ENCODE assay signal across 8 mouse cellular contexts in genomic region chr17:67697461-67697891, GRCm38 (mm10). TPM values are rescaled to one million over a fixed set of nuclear protein-coding genes. Genes with fewer than 3 reads are reported as not detected.
DNase-seq lines count a peak whose midpoint lies in the region; ATAC-seq and TF ChIP-seq lines count a peak whose summit lies in the region.

No protein-coding gene starts in this region.

- peak overlapping the region; percentile 64 for H3K9ac ChIP-seq in lung, embryonic 15.5 days
- H3K9ac ChIP-seq in intestine, embryonic 14.5 days (ENCODE audit: low read length): peak overlapping the region; percentile 59

- no peaks in the 10 kb centered on the region for H3K36me3 ChIP-seq in lung, embryonic 15.5 days
- H3K36me3 ChIP-seq in intestine, embryonic 14.5 days (ENCODE audit: control insufficient read depth, insufficient read depth, low read length): no peaks in the 10 kb centered on the region
- no peaks in the 10 kb centered on the region for H3K36me3 ChIP-seq in midbrain, embryonic 10.5 days

- peak; percentile 76 for ATAC-seq in lung, embryonic 15.5 days (ENCODE audit: borderline replicate concordance, extremely low read depth, low FRiP score, low TSS enrichment)
- ATAC-seq in intestine, embryonic 14.5 days (replicated peaks; ENCODE audit: low FRiP score, low TSS enrichment, low read depth): peak; percentile 58

- no peak overlapping the region for H3K27ac ChIP-seq in lung, embryonic 15.5 days
- no peak overlapping the region for H3K27ac ChIP-seq in embryonic fibroblast, embryonic 13.5 days (ENCODE audit: insufficient read depth, low read length)
- no peak overlapping the region for H3K27ac ChIP-seq in intestine, embryonic 14.5 days (ENCODE audit: low read depth)
- H3K27ac ChIP-seq in midbrain, embryonic 10.5 days (replicated peaks): peak overlapping the region; percentile 96

- H3K4me2 ChIP-seq in lung, embryonic 15.5 days: peak overlapping the region; percentile 100
- H3K4me2 ChIP-seq in intestine, embryonic 14.5 days (ENCODE audit: low read length): peak overlapping the region; percentile 95

- no peak for TF ChIP-seq POLR2A in embryonic fibroblast, embryonic 13.5 days (IDR thresholded peaks at IDR 0.05; ENCODE audit: low read depth, low read length)

- peak overlapping the region; percentile 81 for H3K4me3 ChIP-seq in lung, embryonic 15.5 days
- peak overlapping the region; percentile 54 for H3K4me3 ChIP-seq in embryonic fibroblast, embryonic 13.5 days (ENCODE audit: insufficient read depth, low read length)
- H3K4me3 ChIP-seq in intestine, embryonic 14.5 days (ENCODE audit: low read depth, low read length): peak overlapping the region; percentile 58
- H3K4me3 ChIP-seq in midbrain, embryonic 10.5 days: peak overlapping the region; percentile 81

- no peak for DNase-seq in lung, postnatal 36 days
- peak; percentile 78 for DNase-seq in intestine, embryonic 14.5 days (ENCODE audit: low spot score)
- peak; percentile 75 for DNase-seq in midbrain, embryonic 10.5 days (ENCODE audit: low spot score)
- DNase-seq in thymus, postnatal 14 days: no peak
- no peak for DNase-seq in cerebellum, adult 11-12 months
- no peak for DNase-seq in urinary bladder, postnatal 36 days (ENCODE audit: low spot score in 2 of 2)

- H3K27me3 ChIP-seq in lung, embryonic 15.5 days: 0 out of 2 replicates have a peak, but pooled peaks cover 12% of the 10 kb centered on the region
- H3K27me3 ChIP-seq in intestine, embryonic 14.5 days (replicated peaks; ENCODE audit: control insufficient read depth, insufficient read depth, low read length): no peaks in the 10 kb centered on the region; the same call in 1 of the 2 replicates
- no peaks in the 10 kb centered on the region for H3K27me3 ChIP-seq in midbrain, embryonic 10.5 days (ENCODE audit: low read depth, poor library complexity, severe bottlenecking)

- under 1% methylated on average over 32 of the region's 32 CpGs for WGBS in lung, embryonic 15.5 days
- WGBS in intestine, embryonic 14.5 days: under 1% methylated on average over 32 of the region's 32 CpGs
- under 1% methylated on average over 32 of the region's 32 CpGs for WGBS in midbrain, embryonic 10.5 days

- H3K4me1 ChIP-seq in lung, embryonic 15.5 days: peaks cover 21% of the 10 kb centered on the region
- H3K4me1 ChIP-seq in embryonic fibroblast, embryonic 13.5 days (ENCODE audit: control insufficient read depth, insufficient read depth, low read length): no peaks in the 10 kb centered on the region
- peaks cover 22% of the 10 kb centered on the region for H3K4me1 ChIP-seq in intestine, embryonic 14.5 days (replicated peaks; ENCODE audit: control insufficient read depth, insufficient read depth, low read length)
- H3K4me1 ChIP-seq in midbrain, embryonic 10.5 days: peaks cover 76% of the 10 kb centered on the region

- no peak for TF ChIP-seq CTCF in embryonic fibroblast, embryonic 13.5 days (IDR thresholded peaks at IDR 0.05; ENCODE audit: borderline replicate concordance, insufficient read depth, low read length)

- H3K9me3 ChIP-seq in lung, embryonic 15.5 days: no peaks in the 10 kb centered on the region
- H3K9me3 ChIP-seq in intestine, embryonic 14.5 days (ENCODE audit: control insufficient read depth, low read length): no peaks in the 10 kb centered on the region
- H3K9me3 ChIP-seq in midbrain, embryonic 10.5 days (replicated peaks): no peaks in the 10 kb centered on the region

RNA-seq across cellular contexts. Expression of gene Lama1, which starts 0.4 kb away (rescaled TPM):
- polyA plus RNA-seq in lung, embryonic 15.5 days (2015; fragmentation: Nextera tagmentation; extraction: Ambion mirVana): 3.9 and 4.1 TPM in 2 replicates
- polyA plus RNA-seq in embryonic fibroblast, embryonic 13.5 days (2011; ENCODE audit: insufficient read length, low read depth, missing spikeins): 1.3 and 2.5 TPM in 2 replicates
- 6.8 and 8.9 TPM in 2 replicates for polyA plus RNA-seq in intestine, embryonic 14.5 days (2014; fragmentation: Nextera tagmentation; extraction: Ambion mirVana)
- 24.1 and 31.2 TPM in 2 replicates for polyA plus RNA-seq in midbrain, embryonic 10.5 days (2016; fragmentation: Nextera tagmentation; extraction: Ambion mirVana)

Comparison
In these comparisons a context has a peak if more than half of its experiments do, and no peak if none do; other contexts are left out.
1. DNase-seq: peak in intestine, embryonic 14.5 days (single experiment) and midbrain, embryonic 10.5 days (single experiment); none in lung, postnatal 36 days (single experiment), thymus, postnatal 14 days (single experiment), cerebellum, adult 11-12 months (single experiment) and urinary bladder, postnatal 36 days (0 of 2).
2. Peak in every context shown above with its lines, with median percentiles within 50 percentile points of each other: H3K4me3 ChIP-seq.